Mouse (Mus musculus): ENCODE measurements around the gene Cyp2ab1.

Gene Cyp2ab1

GRCm38 (mm10) chr16:20271339-20271738, 53.9 kb downstream of the Cyp2ab1 start:
- DNase-seq (ENCODE audit: low spot score in 2 of 2), result no peak

- no peak for DNase-seq (ENCODE audit: low spot score in 2 of 2)
These were observed 60.1 kb downstream of the Cyp2ab1 start for GRCm38 (mm10) chr16:20265089-20265488.
